Mouse (Mus musculus) forebrain, embryonic 15.5 days (tissue): Measurements from ENCODE around the gene Mrpl44. TPM values are rescaled to one million over a fixed set of nuclear protein-coding genes. Genes with fewer than 3 reads are reported as not detected.
A peak's percentile ranks its signal among the peaks of the same experiment; 100 is the strongest.

Experiments
- ATAC-seq: fragments of 200-750 bp; cut with Nextera tagmentation; replicated peaks from 2 replicates; pipeline ENCODE4 v1.8.0; 2017; ENCODE audit warnings: mild to moderate bottlenecking, moderate TSS enrichment, moderate library complexity
- H3K27ac ChIP-seq: fragments of 300-500 bp; sonication (generic); replicated peaks from 2 replicates; pipeline ENCODE4 v1.5.1; 2015; ENCODE audit warnings: mild to moderate bottlenecking, inconsistent platforms
- H3K27me3 ChIP-seq: fragments of 300-500 bp; sonication (generic); 2 replicates; pipeline ENCODE4 v1.6.1; 2015; ENCODE audit warnings: inconsistent platforms
- H3K36me3 ChIP-seq: fragments of 300-500 bp; sonication (generic); 2 replicates; pipeline ENCODE4 v1.6.1; 2015; ENCODE audit warnings: mild to moderate bottlenecking, inconsistent platforms
- H3K4me1 ChIP-seq: fragments of 300-500 bp; sonication (generic); 2 replicates; pipeline ENCODE4 v1.6.1; 2015; ENCODE audit warnings: inconsistent platforms
- H3K4me2 ChIP-seq: fragments of 300-500 bp; sonication (generic); replicated peaks from 2 replicates; pipeline ENCODE4 v1.6.1; 2015; ENCODE audit warnings: mild to moderate bottlenecking, inconsistent platforms
- H3K4me3 ChIP-seq: fragments of 300-500 bp; sonication (generic); 2 replicates; pipeline ENCODE4 v1.5.1; 2015; ENCODE audit warnings: mild to moderate bottlenecking, inconsistent platforms
- H3K9ac ChIP-seq: fragments of 300-500 bp; sonication (generic); replicated peaks from 2 replicates; pipeline ENCODE4 v1.6.1; 2015; ENCODE audit warnings: mild to moderate bottlenecking, inconsistent platforms
- H3K9me3 ChIP-seq: fragments of 300-500 bp; sonication (generic); 2 replicates; pipeline ENCODE4 v1.6.1; 2016; ENCODE audit warnings: inconsistent platforms
- WGBS: fragments of 180-500 bp; shearing (Covaris S2); methylation state at CpG from one replicate; pipeline ENCODE4 v1.1.7; 2015; ENCODE audit warnings: mixed read lengths; 5-methylcytosine and 5-hydroxymethylcytosine counted together
- polyA plus RNA-seq: library from polyadenylated mRNA; unstranded; fragments of >200 nt; fragmentation: Nextera tagmentation; extraction: Ambion mirVana; gene quantifications from 2 replicates; pipeline ENCODE4 v1.2.1, GENCODE M21; 2015

Mrpl44 gene
- 45.8 and 47.4 TPM in 2 replicates for polyA plus RNA-seq

DNA sequence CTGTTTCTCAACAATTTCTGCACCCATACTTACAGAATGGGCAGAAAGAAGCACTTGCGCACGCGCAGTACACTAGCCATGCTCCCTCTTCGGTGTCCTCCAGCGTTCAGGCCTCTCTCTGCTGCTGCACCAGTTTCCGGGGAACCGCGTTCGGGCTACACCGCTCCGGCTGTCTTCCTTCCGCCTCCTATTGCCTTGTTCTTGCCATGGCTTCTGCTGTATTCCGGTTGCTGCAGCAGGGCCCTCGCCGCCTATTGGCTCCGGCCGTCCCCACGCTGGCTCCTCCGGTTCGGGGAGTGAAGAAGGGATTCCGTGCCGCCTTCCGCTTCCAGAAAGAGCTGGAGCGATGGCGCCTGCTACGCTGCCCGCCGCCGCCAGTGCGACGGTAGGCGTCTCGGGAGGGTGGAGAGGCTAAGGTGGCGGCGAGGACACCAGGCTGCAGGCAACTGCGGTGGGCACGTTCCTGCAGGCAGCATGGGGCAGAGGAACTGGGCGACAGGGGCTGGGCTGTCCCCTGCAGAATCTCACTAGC lies at the start of gene Mrpl44, which contains the start of gene Wdfy1:
Mrpl44 (plus strand) TSS at position 92 of the 532 bp plus-strand sequence.
Wdfy1 (minus strand) TSS at position 217 of the 532 bp plus-strand sequence.
- peak; percentile 100 for ATAC-seq
- peaks cover 4% of the 10 kb centered on the region for H3K4me1 ChIP-seq
- H3K4me3 ChIP-seq: peak within 1 kb of the TSS; percentile 98
- peak within 1 kb of the TSS; percentile 96 for H3K27ac ChIP-seq
- H3K27me3 ChIP-seq: no peaks in the 10 kb centered on the region
- peaks cover 28% of the 10 kb centered on the region for H3K36me3 ChIP-seq
- no peaks in the 10 kb centered on the region for H3K9me3 ChIP-seq
- H3K4me2 ChIP-seq: peak within 1 kb of the TSS; percentile 67
- H3K9ac ChIP-seq: peak within 1 kb of the TSS; percentile 97
- under 1% methylated on average over 38 of the region's 38 CpGs for WGBS

- Histone ChIP-seq H3K27me3 (no peaks in the 10 kb centered on the region), H3K4me3 (no peak overlapping the region), H3K4me2 (no peak overlapping the region), H3K36me3 (peaks cover 8% of the 10 kb centered on the region; the same call in 1 of the 2 replicates), H3K27ac (no peak overlapping the region), H3K4me1 (no peaks in the 10 kb centered on the region), H3K9me3 (no peaks in the 10 kb centered on the region), H3K9ac (no peak overlapping the region)
- no peak for ATAC-seq
- 88% methylated on average over 5 of the region's 5 CpGs for WGBS
Measured at GRCm38 (mm10) chr1:79734794-79735193, 41.0 kb upstream of the Mrpl44 start.

GRCm38 (mm10) chr1:79736408-79736807 lies 39.4 kb upstream of the Mrpl44 start:
- Histone ChIP-seq H3K4me2 (no peak overlapping the region), H3K9ac (no peak overlapping the region), H3K27ac (no peak overlapping the region), H3K27me3 (no peaks in the 10 kb centered on the region), H3K4me1 (no peaks in the 10 kb centered on the region), H3K9me3 (no peaks in the 10 kb centered on the region), H3K4me3 (no peak overlapping the region), H3K36me3 (peaks cover 8% of the 10 kb centered on the region; the same call in 1 of the 2 replicates)
- ATAC-seq: no peak
- 93% methylated on average over 3 of the region's 3 CpGs for WGBS

DNA sequence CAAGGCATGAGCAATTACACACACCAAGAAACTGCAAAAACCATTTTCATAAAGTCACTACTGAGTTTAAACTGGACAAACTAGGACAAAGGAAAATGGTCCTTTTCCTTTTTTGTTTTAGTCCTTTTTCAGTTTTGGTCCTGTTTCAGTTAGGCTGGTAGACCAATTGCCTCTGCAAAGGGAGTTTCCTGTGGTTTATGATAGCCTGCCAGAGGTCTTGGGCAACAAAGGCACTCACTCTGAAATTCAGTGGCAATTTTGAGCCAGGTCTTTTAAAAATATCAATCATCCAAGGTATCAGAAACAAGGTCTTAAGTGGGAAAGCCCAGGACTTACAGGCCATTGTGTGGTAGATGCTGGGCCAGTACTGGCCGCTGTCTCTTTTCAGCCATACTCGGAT lies 36.1 kb upstream of the Mrpl44 start:
- Histone ChIP-seq H3K9ac (no peak overlapping the region), H3K36me3 (peaks cover 6% of the 10 kb centered on the region; the same call in 1 of the 2 replicates), H3K4me1 (no peaks in the 10 kb centered on the region), H3K9me3 (no peaks in the 10 kb centered on the region), H3K4me2 (no peak overlapping the region), H3K27me3 (no peaks in the 10 kb centered on the region), H3K4me3 (no peak overlapping the region), H3K27ac (no peak overlapping the region)
- no peak for ATAC-seq
- 88% methylated on average over 2 of the region's 2 CpGs for WGBS

DNA sequence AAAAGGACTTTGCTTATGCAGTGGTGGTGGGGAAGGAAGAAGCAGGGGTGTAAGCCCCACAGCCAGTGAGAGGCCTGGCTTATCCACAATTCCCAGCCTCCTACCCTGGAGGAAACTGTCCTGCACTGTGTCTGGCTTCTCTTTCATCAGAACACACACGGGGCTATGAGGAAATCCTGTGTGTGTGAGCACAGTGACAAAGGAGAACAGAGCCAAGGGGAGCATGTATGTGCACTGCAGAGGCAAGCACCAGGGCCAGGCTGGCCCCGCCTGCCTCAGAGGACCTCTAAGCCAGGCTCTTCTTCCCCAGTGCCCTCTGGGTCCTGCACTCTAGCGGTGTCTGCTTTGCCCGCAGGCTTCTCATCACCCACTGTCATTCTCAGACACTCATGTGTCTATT lies 34.8 kb upstream of the Mrpl44 start:
- Histone ChIP-seq H3K27ac (no peak overlapping the region), H3K27me3 (no peaks in the 10 kb centered on the region), H3K36me3 (peaks cover 6% of the 10 kb centered on the region; the same call in 1 of the 2 replicates), H3K4me1 (no peaks in the 10 kb centered on the region), H3K4me2 (no peak overlapping the region), H3K9me3 (no peaks in the 10 kb centered on the region), H3K4me3 (no peak overlapping the region), H3K9ac (no peak overlapping the region)
- WGBS: 78% methylated on average over 4 of the region's 4 CpGs
- ATAC-seq: no peak

DNA sequence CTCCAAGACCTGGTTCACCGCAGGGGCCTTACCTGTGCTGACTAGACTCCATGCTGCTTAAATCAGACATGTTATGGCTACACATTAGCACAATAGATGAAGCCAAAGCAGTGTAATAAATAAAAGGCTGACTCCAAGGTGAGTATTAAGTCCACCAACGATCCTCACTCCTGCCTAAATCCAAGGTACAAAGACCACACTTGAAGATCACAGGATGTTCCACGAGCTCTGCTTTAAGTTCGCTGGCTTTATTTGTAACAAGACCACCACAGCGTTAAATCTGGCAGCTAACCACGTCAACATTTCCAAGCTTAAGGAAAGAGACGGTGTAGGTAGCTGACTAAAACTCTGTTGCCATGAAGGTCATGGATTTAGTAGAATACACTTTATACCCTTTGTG lies 32.9 kb upstream of the Mrpl44 start:
- Histone ChIP-seq H3K27me3 (no peaks in the 10 kb centered on the region), H3K4me2 (no peak overlapping the region), H3K9ac (no peak overlapping the region), H3K4me1 (no peaks in the 10 kb centered on the region), H3K36me3 (peaks cover 5% of the 10 kb centered on the region; the same call in 1 of the 2 replicates), H3K27ac (no peak overlapping the region), H3K9me3 (no peaks in the 10 kb centered on the region), H3K4me3 (no peak overlapping the region)
- ATAC-seq: no peak
- 89% methylated on average over 7 of the region's 7 CpGs for WGBS

GRCm38 (mm10) chr1:79743385-79743784 lies 32.4 kb upstream of the Mrpl44 start:
- H3K9ac ChIP-seq: no peak overlapping the region
- H3K9me3 ChIP-seq: no peaks in the 10 kb centered on the region
- no peak for ATAC-seq
- 100% methylated on average over 1 of the region's 1 CpGs for WGBS
- no peak overlapping the region for H3K4me3 ChIP-seq
- no peak overlapping the region for H3K27ac ChIP-seq
- H3K36me3 ChIP-seq: peaks cover 1% of the 10 kb centered on the region; the same call in 1 of the 2 replicates
- H3K4me2 ChIP-seq: no peak overlapping the region
- no peaks in the 10 kb centered on the region for H3K4me1 ChIP-seq
- H3K27me3 ChIP-seq: no peaks in the 10 kb centered on the region

DNA sequence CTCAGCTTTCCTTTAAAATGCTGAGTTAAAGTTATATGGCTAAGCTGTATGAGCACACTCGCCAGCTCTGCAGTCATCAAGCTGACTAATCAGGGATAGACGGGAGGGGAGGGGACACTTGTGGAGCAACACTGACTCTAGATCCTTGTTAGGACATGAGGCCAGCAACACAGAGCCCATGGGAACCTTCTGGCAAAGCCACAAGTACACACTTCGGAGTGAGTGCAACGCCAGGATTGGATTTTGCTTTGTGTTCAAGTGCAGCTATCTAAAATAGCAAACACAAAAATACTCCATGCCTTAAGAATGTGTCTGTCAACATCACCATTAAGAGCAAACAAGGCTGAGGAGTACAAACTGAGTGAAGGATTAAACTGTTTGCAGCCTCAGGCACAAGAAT lies 29.8 kb upstream of the Mrpl44 start:
- H3K9ac ChIP-seq: no peak overlapping the region
- no peaks in the 10 kb centered on the region for H3K36me3 ChIP-seq
- no peaks in the 10 kb centered on the region for H3K27me3 ChIP-seq
- no peak overlapping the region for H3K4me3 ChIP-seq
- no peak for ATAC-seq
- no peak overlapping the region for H3K27ac ChIP-seq
- no peaks in the 10 kb centered on the region for H3K9me3 ChIP-seq
- 86% methylated on average over 4 of the region's 4 CpGs for WGBS
- no peaks in the 10 kb centered on the region for H3K4me1 ChIP-seq
- H3K4me2 ChIP-seq: no peak overlapping the region

GRCm38 (mm10) chr1:79751186-79751585 lies 24.6 kb upstream of the Mrpl44 start:
- H3K4me1 ChIP-seq: no peaks in the 10 kb centered on the region
- H3K9ac ChIP-seq: no peak overlapping the region
- H3K36me3 ChIP-seq: no peaks in the 10 kb centered on the region
- WGBS: 89% methylated on average over 5 of the region's 5 CpGs
- H3K4me2 ChIP-seq: no peak overlapping the region
- H3K9me3 ChIP-seq: no peaks in the 10 kb centered on the region
- no peak overlapping the region for H3K27ac ChIP-seq
- no peaks in the 10 kb centered on the region for H3K27me3 ChIP-seq
- H3K4me3 ChIP-seq: no peak overlapping the region
- no peak for ATAC-seq

DNA sequence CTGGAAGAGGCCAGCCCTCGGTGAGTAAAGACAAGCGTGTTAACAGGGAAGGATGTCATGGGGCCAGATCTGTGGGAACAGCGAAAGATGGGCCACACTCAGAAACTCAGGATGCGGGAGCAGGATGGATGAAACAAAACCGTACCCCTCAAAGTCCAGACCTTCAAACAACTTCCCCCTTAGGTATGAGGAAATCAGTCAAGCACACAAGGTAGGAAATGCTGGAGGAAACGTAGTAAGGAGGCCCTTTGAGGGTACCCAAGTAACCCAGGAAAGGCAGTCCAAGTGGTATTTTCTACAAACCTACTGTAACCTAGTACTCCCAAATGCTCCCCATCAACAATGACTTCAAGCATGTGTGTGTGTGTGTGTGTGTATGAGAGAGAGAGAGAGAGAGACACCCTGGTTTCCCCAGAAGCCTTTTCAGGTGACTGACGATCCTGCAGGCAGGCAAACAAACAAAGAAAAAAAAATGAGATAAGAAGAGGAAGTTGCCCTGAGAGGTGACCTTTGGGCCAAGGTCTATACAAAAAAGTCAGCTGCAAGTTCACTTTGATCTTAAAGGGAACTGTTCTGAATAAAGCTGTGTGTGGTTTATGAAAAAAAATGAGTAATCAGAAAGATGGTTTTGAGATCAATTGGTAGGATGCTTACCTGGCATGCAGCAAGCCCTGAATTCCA lies 23.7 kb upstream of the Mrpl44 start:
- Histone ChIP-seq H3K27ac (no peak overlapping the region), H3K9me3 (no peaks in the 10 kb centered on the region), H3K4me2 (no peak overlapping the region), H3K4me1 (no peaks in the 10 kb centered on the region), H3K36me3 (no peaks in the 10 kb centered on the region), H3K4me3 (no peak overlapping the region), H3K27me3 (no peaks in the 10 kb centered on the region), H3K9ac (no peak overlapping the region)
- no peak for ATAC-seq
- WGBS: 88% methylated on average over 7 of the region's 7 CpGs

DNA sequence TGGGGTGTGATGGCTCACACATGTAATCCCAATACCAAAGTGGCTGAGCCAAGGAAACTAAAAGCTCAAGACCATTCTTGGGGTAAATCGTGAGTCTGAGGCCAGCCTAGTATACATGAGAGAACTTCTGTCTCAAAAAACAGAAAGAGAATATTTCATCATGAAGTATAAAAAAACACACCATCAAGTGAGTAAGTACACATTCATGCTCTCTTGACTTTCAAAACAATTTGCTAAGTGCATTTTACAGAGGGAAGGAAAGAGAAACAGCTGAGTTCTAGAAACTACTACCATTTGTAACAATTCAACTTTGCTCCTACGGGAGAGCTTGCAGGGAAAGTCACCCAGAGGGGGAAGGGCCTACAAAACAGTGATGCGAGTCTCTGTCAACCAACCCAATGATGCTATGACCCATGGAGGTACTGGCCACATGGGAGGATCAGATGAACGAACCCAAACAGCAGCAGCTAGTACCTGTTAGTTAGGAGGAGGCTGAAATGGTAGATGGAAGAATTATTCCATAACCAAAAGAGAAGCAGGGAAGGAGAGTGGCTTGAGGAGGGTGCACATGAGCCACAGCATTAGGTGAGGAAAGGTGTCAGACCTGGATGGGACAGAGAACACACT lies 23.0 kb upstream of the Mrpl44 start:
- H3K4me1 ChIP-seq: no peaks in the 10 kb centered on the region
- ATAC-seq: no peak
- no peaks in the 10 kb centered on the region for H3K36me3 ChIP-seq
- H3K27ac ChIP-seq: no peak overlapping the region
- WGBS: 91% methylated on average over 4 of the region's 4 CpGs
- H3K27me3 ChIP-seq: no peaks in the 10 kb centered on the region
- no peak overlapping the region for H3K9ac ChIP-seq
- H3K4me3 ChIP-seq: no peak overlapping the region
- H3K9me3 ChIP-seq: no peaks in the 10 kb centered on the region
- H3K4me2 ChIP-seq: no peak overlapping the region

DNA sequence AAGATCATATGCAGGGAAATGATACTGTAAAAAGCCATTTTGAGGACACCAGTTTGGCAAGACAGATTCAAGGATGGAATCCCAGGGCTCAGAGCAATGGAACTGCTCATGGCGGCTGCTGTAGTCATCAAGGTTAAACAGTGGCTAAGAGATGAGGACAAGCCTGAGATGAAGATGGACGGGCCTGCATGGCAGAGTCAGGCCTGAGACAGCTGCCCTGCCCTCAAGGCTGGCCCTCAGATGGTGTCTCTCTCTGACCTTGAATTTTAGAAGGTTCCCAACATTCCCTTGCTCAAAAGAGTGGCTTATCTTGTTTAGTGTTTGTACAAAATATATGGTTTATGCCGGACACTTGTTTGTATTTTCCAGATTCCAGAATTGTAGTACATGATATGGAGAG lies 22.4 kb upstream of the Mrpl44 start:
- Histone ChIP-seq H3K9ac (no peak overlapping the region), H3K4me2 (no peak overlapping the region), H3K36me3 (no peaks in the 10 kb centered on the region), H3K9me3 (no peaks in the 10 kb centered on the region), H3K27me3 (no peaks in the 10 kb centered on the region), H3K4me1 (no peaks in the 10 kb centered on the region), H3K27ac (no peak overlapping the region), H3K4me3 (no peak overlapping the region)
- no peak for ATAC-seq
- WGBS: 93% methylated on average over 3 of the region's 3 CpGs
